Mouse (Mus musculus) kidney, postnatal 25 days (tissue): ENCODE results near the gene Slc3a2.
A peak's percentile ranks its signal among the peaks of the same experiment; 100 is the strongest.
"Not testable (repeated sequence)": the region's sequence is repeated elsewhere in the genome, so short reads cannot be mapped to it uniquely, and the experiment has no call there.

Experiments used
- DNase-seq, 2 experiments: peaks; one replicate each; pipeline ENCODE4 v3.0.0; 2021; ENCODE audit warnings: mixed read lengths in 2 of 2

Gene Slc3a2

GRCm38 (mm10) chr19:8722907-8723573, at the start of gene Slc3a2:
Gene Slc3a2 (minus strand): TSS chr19:8723369.
- peak; percentile 95 to 98 for DNase-seq

GRCm38 (mm10) chr19:8770567-8771270, 47.5 kb upstream of the Slc3a2 start, which contains the start of gene Tmem223:
Gene Tmem223 (plus strand): TSS chr19:8770996.
- peak; percentile 83 to 91 for DNase-seq

GRCm38 (mm10) chr19:8765562-8765961, 42.4 kb upstream of the Slc3a2 start:
- no peak for DNase-seq

GRCm38 (mm10) chr19:8763276-8763675, 40.1 kb upstream of the Slc3a2 start:
- no peak for DNase-seq

GRCm38 (mm10) chr19:8760757-8761156, 37.6 kb upstream of the Slc3a2 start:
- DNase-seq = no peak

- DNase-seq = no peak
These were observed 35.7 kb upstream of the Slc3a2 start for GRCm38 (mm10) chr19:8758899-8759298.

- DNase-seq = no peak
These were observed 34.4 kb upstream of the Slc3a2 start for GRCm38 (mm10) chr19:8757471-8757998.

- DNase-seq = peak; percentile 95 to 96
These were observed 33.6 kb upstream of the Slc3a2 start, which contains the start of gene Nxf1 for GRCm38 (mm10) chr19:8756635-8757387. Gene Nxf1 (plus strand): TSS chr19:8757073.

- no peak for DNase-seq
These were observed 32.5 kb upstream of the Slc3a2 start for GRCm38 (mm10) chr19:8755652-8756051.

- no peak for DNase-seq
These were observed 24.2 kb upstream of the Slc3a2 start for GRCm38 (mm10) chr19:8747368-8747767.

GRCm38 (mm10) chr19:8745382-8745781, 22.2 kb upstream of the Slc3a2 start:
- no peak for DNase-seq

- no peak for DNase-seq
These were observed 19.0 kb upstream of the Slc3a2 start for GRCm38 (mm10) chr19:8742176-8742575.

- DNase-seq = peak; percentile 98 to 99
These were observed 18.2 kb upstream of the Slc3a2 start, which contains the start of gene Stx5a for GRCm38 (mm10) chr19:8741243-8741869. Gene Stx5a (plus strand): TSS chr19:8741413.

GRCm38 (mm10) chr19:8740603-8741002, 17.4 kb upstream of the Slc3a2 start, which contains the start of gene 1700092M07Rik:
Gene 1700092M07Rik (plus strand): TSS chr19:8740718.
- DNase-seq = peak in 1 of 2 experiments; percentile 45

- DNase-seq = no peak
These were observed 16.5 kb upstream of the Slc3a2 start for GRCm38 (mm10) chr19:8739646-8740045.

GRCm38 (mm10) chr19:8738911-8739310, 15.7 kb upstream of the Slc3a2 start:
- no peak for DNase-seq

- DNase-seq = no peak
These were observed 12.9 kb upstream of the Slc3a2 start for GRCm38 (mm10) chr19:8736160-8736467.

GRCm38 (mm10) chr19:8735389-8736159, 12.4 kb upstream of the Slc3a2 start, which contains the start of gene Wdr74:
Gene Wdr74 (plus strand): TSS chr19:8735827.
- DNase-seq = peak; percentile 94 to 95

GRCm38 (mm10) chr19:8734334-8734733, 11.2 kb upstream of the Slc3a2 start:
- DNase-seq = no peak

GRCm38 (mm10) chr19:8728335-8729099, 5.3 kb upstream of the Slc3a2 start:
- DNase-seq = not testable (repeated sequence)
